Mouse (Mus musculus): Measurements from ENCODE around the gene Dnajb11.

DNA sequence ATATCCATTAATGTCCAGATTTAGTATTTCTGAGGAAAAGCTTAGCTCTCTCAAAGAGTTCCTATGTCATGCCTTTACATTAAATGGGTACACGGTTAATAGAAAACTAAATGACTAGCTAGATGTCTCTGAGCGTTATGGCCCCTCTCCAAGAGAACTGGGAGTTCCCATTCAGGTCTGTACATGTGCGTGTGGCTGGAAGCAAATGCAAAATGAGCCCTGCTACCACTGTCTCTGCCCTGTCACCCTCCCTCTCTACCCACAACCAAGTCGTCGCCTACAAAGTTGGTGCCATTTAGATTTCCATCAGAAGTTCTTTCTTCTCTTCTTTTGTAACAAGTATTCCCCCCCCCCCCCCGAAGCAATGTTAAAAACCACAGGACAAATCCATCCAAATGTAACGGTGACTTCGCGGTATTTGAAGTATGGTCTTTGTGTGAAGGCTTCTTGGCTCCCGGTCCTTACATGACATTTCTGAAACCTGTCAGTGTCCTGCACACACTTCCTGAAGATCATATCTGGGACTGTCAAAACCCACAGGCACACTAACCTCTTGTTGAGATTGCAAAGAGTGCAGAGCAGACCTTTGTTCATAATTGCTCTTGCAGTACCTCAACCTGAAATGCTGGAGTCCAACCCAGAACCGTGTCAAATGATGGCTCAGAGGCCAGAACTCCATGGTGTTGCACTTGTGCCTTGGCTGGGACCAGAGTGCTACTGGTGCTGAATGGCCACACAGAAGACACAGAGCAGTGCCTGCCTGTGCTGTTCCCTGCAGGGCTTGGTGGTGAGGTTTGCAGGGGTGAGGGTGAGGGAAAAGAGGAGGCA is 33.3 kb downstream of the Dnajb11 start, which contains the start of gene Ahsg:
- TF ChIP-seq GATA1 (IDR thresholded peaks at IDR 0.05; ENCODE audit: low read length) (no peak), TAL1 (IDR thresholded peaks at IDR 0.05; ENCODE audit: low read length) (no peak)
